Mouse (Mus musculus): ENCODE data around the gene Calml3. TPM values are rescaled to one million over a fixed set of nuclear protein-coding genes. Genes with fewer than 3 reads are reported as not detected.

Calml3 gene
- polyA plus RNA-seq, 1 experiment from 2014 or later = not detected

DNA sequence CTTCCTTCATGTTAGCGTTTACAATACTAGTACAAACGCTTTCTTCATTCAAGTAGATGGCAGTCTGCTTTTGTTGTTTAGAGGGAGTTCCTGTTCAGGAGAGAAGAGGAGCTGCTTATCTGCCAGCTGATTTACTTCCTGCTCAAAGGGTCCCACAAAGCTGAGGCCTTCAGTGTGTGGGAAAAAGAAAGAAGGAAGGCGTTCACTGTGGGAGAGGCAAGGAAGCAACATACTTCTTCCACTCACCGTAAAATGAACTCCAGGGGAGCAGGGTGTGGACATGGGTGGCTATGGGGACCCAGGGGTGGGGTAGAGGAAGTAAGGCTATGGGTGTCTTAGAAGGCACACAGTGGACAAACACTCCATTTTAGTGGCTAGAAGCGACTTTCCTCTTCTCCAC is 1.5 kb upstream of the Calml3 start:
- Histone ChIP-seq H3K27me3 (replicated peaks; ENCODE audit: control insufficient read depth, insufficient read depth, low read length) (no peaks in the 10 kb centered on the region), H3K4me3 (ENCODE audit: low read depth, low read length) (no peak overlapping the region), H3K9me3 (ENCODE audit: control insufficient read depth) (no peaks in the 10 kb centered on the region), H3K27ac (ENCODE audit: low read depth, low read length) (no peak overlapping the region), H3K36me3 (ENCODE audit: control insufficient read depth, insufficient read depth) (no peaks in the 10 kb centered on the region), H3K4me2 (replicated peaks; ENCODE audit: low read depth) (no peak overlapping the region), H3K4me1 (replicated peaks; ENCODE audit: control insufficient read depth, insufficient read depth, low read length) (no peaks in the 10 kb centered on the region), H3K9ac (ENCODE audit: low read depth, low read length) (no peak overlapping the region)
- ATAC-seq = no peak
- TF ChIP-seq CTCF (IDR thresholded peaks at IDR 0.05; ENCODE audit: low read depth) = no peak
- 46% methylated on average over 5 of the region's 5 CpGs for WGBS

DNA sequence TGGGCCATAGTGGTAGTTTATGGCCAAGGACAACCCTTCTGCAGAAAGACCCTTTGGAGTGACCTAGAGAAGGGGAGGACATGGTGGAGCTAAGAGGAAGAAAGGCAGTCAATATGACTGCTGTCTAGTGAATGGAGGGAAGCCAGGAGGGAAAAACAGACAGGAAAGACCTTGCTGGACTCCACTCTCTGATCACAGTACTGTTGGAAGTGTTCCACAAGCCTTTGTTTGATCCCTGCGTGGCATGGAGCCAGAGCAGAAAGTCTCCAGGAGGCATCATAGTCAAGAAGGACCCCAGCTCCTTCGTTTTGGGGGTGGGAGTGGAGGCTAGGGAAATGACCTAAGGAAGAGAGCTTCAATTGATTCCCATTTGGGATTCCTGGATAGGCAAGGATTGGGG is 1.0 kb upstream of the Calml3 start:
- no peaks in the 10 kb centered on the region for H3K27me3 ChIP-seq (replicated peaks; ENCODE audit: control insufficient read depth, insufficient read depth, low read length)
- H3K4me2 ChIP-seq (replicated peaks; ENCODE audit: low read depth) = no peak overlapping the region
- H3K27ac ChIP-seq (ENCODE audit: low read depth, low read length) = no peak overlapping the region
- no peak overlapping the region for H3K9ac ChIP-seq (ENCODE audit: low read depth, low read length)
- H3K9me3 ChIP-seq (ENCODE audit: control insufficient read depth) = no peaks in the 10 kb centered on the region
- H3K4me1 ChIP-seq (replicated peaks; ENCODE audit: control insufficient read depth, insufficient read depth, low read length) = no peaks in the 10 kb centered on the region
- ATAC-seq = no peak
- H3K4me3 ChIP-seq (ENCODE audit: low read depth, low read length) = no peak overlapping the region
- TF ChIP-seq CTCF (IDR thresholded peaks at IDR 0.05; ENCODE audit: low read depth) = no peak
- no peaks in the 10 kb centered on the region for H3K36me3 ChIP-seq (ENCODE audit: control insufficient read depth, insufficient read depth)
- 62% methylated on average over 2 of the region's 2 CpGs for WGBS

DNA sequence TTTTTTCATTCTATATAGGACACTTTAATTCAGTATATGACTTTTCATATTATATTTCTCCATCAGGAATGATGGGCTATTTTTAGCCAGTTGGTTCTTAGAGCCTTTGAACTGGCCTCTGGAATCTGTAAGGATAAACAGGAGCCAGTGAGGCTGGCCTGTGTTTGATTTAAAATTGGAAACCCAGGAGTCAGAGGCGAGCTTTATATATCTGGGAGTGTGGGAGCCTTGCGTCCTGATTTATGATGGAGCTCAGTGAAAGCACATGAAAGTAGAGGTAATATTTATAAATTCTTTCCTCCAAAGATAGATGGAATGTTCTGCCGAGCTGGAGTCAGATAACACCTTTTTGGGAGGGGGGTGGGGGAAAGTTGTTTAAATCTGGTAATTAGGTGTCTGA is 4.7 kb downstream of the Calml3 start:
- Histone ChIP-seq H3K4me3 (ENCODE audit: low read depth, low read length) (no peak overlapping the region), H3K27me3 (replicated peaks; ENCODE audit: control insufficient read depth, insufficient read depth, low read length) (no peaks in the 10 kb centered on the region), H3K27ac (ENCODE audit: low read depth, low read length) (no peak overlapping the region), H3K9ac (ENCODE audit: low read depth, low read length) (no peak overlapping the region), H3K4me2 (replicated peaks; ENCODE audit: low read depth) (no peak overlapping the region), H3K4me1 (replicated peaks; ENCODE audit: control insufficient read depth, insufficient read depth, low read length) (no peaks in the 10 kb centered on the region), H3K9me3 (ENCODE audit: control insufficient read depth) (no peaks in the 10 kb centered on the region), H3K36me3 (ENCODE audit: control insufficient read depth, insufficient read depth) (no peaks in the 10 kb centered on the region)
- 47% methylated on average over 3 of the region's 3 CpGs for WGBS
- no peak for ATAC-seq
- TF ChIP-seq CTCF (IDR thresholded peaks at IDR 0.05; ENCODE audit: low read depth) = no peak

DNA sequence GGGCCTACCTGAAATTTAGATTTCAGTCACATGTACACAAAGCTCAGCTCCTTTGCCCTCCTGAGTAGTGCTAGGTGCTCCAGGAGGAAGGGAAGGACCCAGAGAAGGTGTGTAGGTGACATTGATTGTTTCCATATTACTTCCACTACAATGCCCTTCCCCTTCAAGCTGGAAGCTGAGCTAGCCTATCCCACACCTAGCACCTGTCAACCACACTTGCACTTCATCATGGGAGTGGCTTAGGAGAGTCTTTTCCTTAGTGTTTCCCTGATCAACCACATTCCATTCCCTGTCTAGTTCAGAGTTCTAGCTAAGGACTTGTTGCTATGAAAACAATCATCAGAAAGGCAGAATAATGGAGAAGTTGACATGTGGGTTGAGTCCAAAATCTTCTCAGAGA is 5.4 kb downstream of the Calml3 start:
- no peak for ATAC-seq
- H3K4me1 ChIP-seq (replicated peaks; ENCODE audit: control insufficient read depth, insufficient read depth, low read length) = no peaks in the 10 kb centered on the region

DNA sequence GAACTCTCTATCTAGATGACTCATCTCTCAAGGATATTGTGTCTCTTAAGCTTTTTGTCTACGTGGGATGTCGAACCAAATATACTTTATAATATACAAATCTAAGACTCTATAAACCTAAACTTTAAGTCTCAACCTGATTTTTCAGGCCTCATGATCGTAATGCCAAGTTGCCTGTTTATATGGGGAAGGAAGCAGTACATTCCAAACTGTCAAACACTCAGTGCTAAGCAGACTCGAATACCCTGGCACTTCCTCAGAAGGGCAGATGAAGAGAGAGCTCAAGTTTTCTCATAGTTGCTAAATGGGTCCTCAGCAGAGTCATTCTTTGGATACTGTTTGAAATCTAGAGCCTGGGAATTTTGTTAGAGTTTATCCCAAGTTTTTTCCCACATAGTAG is 7.5 kb downstream of the Calml3 start:
- no peak overlapping the region for H3K27ac ChIP-seq (ENCODE audit: low read depth, low read length)
- H3K4me3 ChIP-seq (ENCODE audit: low read depth, low read length) = no peak overlapping the region
- no peaks in the 10 kb centered on the region for H3K27me3 ChIP-seq (replicated peaks; ENCODE audit: control insufficient read depth, insufficient read depth, low read length)
- H3K36me3 ChIP-seq (ENCODE audit: control insufficient read depth, insufficient read depth) = no peaks in the 10 kb centered on the region
- no peak for TF ChIP-seq CTCF (IDR thresholded peaks at IDR 0.05; ENCODE audit: low read depth)
- no peak overlapping the region for H3K4me2 ChIP-seq (replicated peaks; ENCODE audit: low read depth)
- 58% methylated on average over 4 of the region's 4 CpGs for WGBS
- no peaks in the 10 kb centered on the region for H3K4me1 ChIP-seq (replicated peaks; ENCODE audit: control insufficient read depth, insufficient read depth, low read length)
- no peak for ATAC-seq
- H3K9ac ChIP-seq (ENCODE audit: low read depth, low read length) = no peak overlapping the region
- H3K9me3 ChIP-seq (ENCODE audit: control insufficient read depth) = no peaks in the 10 kb centered on the region

More for the DNA sequence above, 5.4 kb downstream of the Calml3 start:
- Histone ChIP-seq H3K4me2 (replicated peaks; ENCODE audit: low read depth) (no peak overlapping the region), H3K9ac (ENCODE audit: low read depth, low read length) (no peak overlapping the region), H3K27me3 (replicated peaks; ENCODE audit: control insufficient read depth, insufficient read depth, low read length) (no peaks in the 10 kb centered on the region), H3K4me3 (ENCODE audit: low read depth, low read length) (no peak overlapping the region), H3K36me3 (ENCODE audit: control insufficient read depth, insufficient read depth) (no peaks in the 10 kb centered on the region), H3K27ac (ENCODE audit: low read depth, low read length) (no peak overlapping the region), H3K9me3 (ENCODE audit: control insufficient read depth) (no peaks in the 10 kb centered on the region)
- no peak for TF ChIP-seq CTCF (IDR thresholded peaks at IDR 0.05; ENCODE audit: low read depth)

DNA sequence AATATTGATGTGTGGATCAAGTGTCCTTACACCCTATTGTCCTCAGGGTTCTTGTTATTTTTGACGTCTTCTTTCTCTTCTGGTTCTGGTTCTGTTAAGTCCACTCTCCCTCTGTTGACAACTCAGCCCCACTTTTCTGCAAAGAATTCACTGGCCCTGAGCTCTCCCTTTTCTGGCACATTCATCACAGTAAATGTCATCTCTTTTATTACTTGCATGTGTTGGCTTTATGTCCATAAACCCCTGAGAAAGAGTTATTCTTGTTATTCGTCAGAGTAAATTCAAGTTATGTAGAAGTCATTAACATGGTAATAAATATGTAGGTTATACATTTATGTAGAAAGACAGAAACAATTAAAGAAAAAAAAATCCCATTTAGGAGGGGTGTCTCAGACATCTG is 14.6 kb downstream of the Calml3 start:
- H3K9ac ChIP-seq (ENCODE audit: low read depth, low read length) = no peak overlapping the region
- H3K27ac ChIP-seq (ENCODE audit: low read depth, low read length) = no peak overlapping the region
- no peaks in the 10 kb centered on the region for H3K36me3 ChIP-seq (ENCODE audit: control insufficient read depth, insufficient read depth)
- H3K4me2 ChIP-seq (replicated peaks; ENCODE audit: low read depth) = no peak overlapping the region
- H3K9me3 ChIP-seq (ENCODE audit: control insufficient read depth) = no peaks in the 10 kb centered on the region
- no peak overlapping the region for H3K4me3 ChIP-seq (ENCODE audit: low read depth, low read length)
- TF ChIP-seq CTCF (IDR thresholded peaks at IDR 0.05; ENCODE audit: low read depth) = no peak
- H3K4me1 ChIP-seq (replicated peaks; ENCODE audit: control insufficient read depth, insufficient read depth, low read length) = peaks cover 13% of the 10 kb centered on the region
- H3K27me3 ChIP-seq (replicated peaks; ENCODE audit: control insufficient read depth, insufficient read depth, low read length) = no peaks in the 10 kb centered on the region
- 29% methylated on average over 2 of the region's 2 CpGs for WGBS
- ATAC-seq = no peak

DNA sequence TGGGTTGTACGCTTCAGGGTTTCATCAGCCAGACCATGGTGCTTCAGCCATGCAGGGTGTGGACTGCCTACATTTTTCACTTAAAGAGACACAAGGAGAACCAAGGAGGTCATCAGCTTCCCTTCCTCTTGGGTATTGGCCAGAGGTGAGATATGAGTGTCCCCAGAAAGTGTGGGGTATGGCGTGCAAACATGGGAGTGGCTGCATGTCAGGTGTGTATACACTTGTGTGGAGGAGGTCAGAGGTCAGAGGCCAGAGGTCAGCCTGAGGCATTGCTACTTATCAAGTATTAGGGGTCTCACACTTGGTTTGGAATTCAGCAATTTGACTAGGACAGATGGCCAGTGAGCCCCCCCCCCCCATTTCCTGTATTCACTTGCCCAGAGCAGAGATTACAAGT is 15.5 kb downstream of the Calml3 start:
- H3K4me3 ChIP-seq (ENCODE audit: low read depth, low read length) = no peak overlapping the region
- no peak overlapping the region for H3K9ac ChIP-seq (ENCODE audit: low read depth, low read length)
- H3K27me3 ChIP-seq (replicated peaks; ENCODE audit: control insufficient read depth, insufficient read depth, low read length) = no peaks in the 10 kb centered on the region
- no peak overlapping the region for H3K4me2 ChIP-seq (replicated peaks; ENCODE audit: low read depth)
- TF ChIP-seq CTCF (IDR thresholded peaks at IDR 0.05; ENCODE audit: low read depth) = no peak
- ATAC-seq = no peak
- no peaks in the 10 kb centered on the region for H3K36me3 ChIP-seq (ENCODE audit: control insufficient read depth, insufficient read depth)
- H3K9me3 ChIP-seq (ENCODE audit: control insufficient read depth) = no peaks in the 10 kb centered on the region
- H3K4me1 ChIP-seq (replicated peaks; ENCODE audit: control insufficient read depth, insufficient read depth, low read length) = peaks cover 13% of the 10 kb centered on the region
- WGBS = 62% methylated on average over 2 of the region's 2 CpGs
- peak overlapping the region; percentile 73; the same call in 1 of the 2 replicates for H3K27ac ChIP-seq (ENCODE audit: low read depth, low read length)

All from intestine, postnatal 0 days (tissue).